Mouse (Mus musculus): Measurements from ENCODE around the gene Mcu. TPM values are rescaled to one million over a fixed set of nuclear protein-coding genes. Genes with fewer than 3 reads are reported as not detected.

Gene Mcu
- polyA plus RNA-seq, 1 experiment: 16.7 TPM

GRCm38 (mm10) chr10:59613276-59613675 is 3.2 kb downstream of the Mcu start:
- no peak overlapping the region for H3K4me3 ChIP-seq (ENCODE audit: control insufficient read depth, low read depth, low read length)
- no peak overlapping the region for H3K27ac ChIP-seq (ENCODE audit: control insufficient read depth, insufficient read depth, low read depth, low read length)
- peaks cover 7% of the 10 kb centered on the region for H3K4me1 ChIP-seq (ENCODE audit: control insufficient read depth, insufficient read depth, low read length)
- H3K27me3 ChIP-seq (ENCODE audit: control insufficient read depth, insufficient read depth, low read length): no peaks in the 10 kb centered on the region
- TF ChIP-seq POLR2A (IDR thresholded peaks at IDR 0.05; ENCODE audit: control insufficient read depth, low read depth, low read length) (no peak), CTCF (IDR thresholded peaks at IDR 0.05; ENCODE audit: control insufficient read depth, insufficient read depth, insufficient replicate concordance, low read depth, low read length) (no peak)
- H3K36me3 ChIP-seq (ENCODE audit: control insufficient read depth, insufficient read depth, low read length): no peaks in the 10 kb centered on the region

- Histone ChIP-seq H3K4me1 (ENCODE audit: control insufficient read depth, insufficient read depth, low read length) (no peaks in the 10 kb centered on the region), H3K27ac (ENCODE audit: control insufficient read depth, insufficient read depth, low read depth, low read length) (no peak overlapping the region), H3K4me3 (ENCODE audit: control insufficient read depth, low read depth, low read length) (no peak overlapping the region), H3K36me3 (ENCODE audit: control insufficient read depth, insufficient read depth, low read length) (no peaks in the 10 kb centered on the region), H3K27me3 (ENCODE audit: control insufficient read depth, insufficient read depth, low read length) (no peaks in the 10 kb centered on the region)
- TF ChIP-seq CTCF (IDR thresholded peaks at IDR 0.05; ENCODE audit: control insufficient read depth, insufficient read depth, insufficient replicate concordance, low read depth, low read length): no peak
- TF ChIP-seq POLR2A (IDR thresholded peaks at IDR 0.05; ENCODE audit: control insufficient read depth, low read depth, low read length): no peak
Observed at GRCm38 (mm10) chr10:59604879-59605464, 11.5 kb downstream of the Mcu start.

GRCm38 (mm10) chr10:59603843-59604242 is 12.6 kb downstream of the Mcu start:
- H3K27ac ChIP-seq (ENCODE audit: control insufficient read depth, insufficient read depth, low read depth, low read length): no peak overlapping the region
- no peaks in the 10 kb centered on the region for H3K36me3 ChIP-seq (ENCODE audit: control insufficient read depth, insufficient read depth, low read length)
- H3K27me3 ChIP-seq (ENCODE audit: control insufficient read depth, insufficient read depth, low read length): no peaks in the 10 kb centered on the region
- no peak overlapping the region for H3K4me3 ChIP-seq (ENCODE audit: control insufficient read depth, low read depth, low read length)
- no peaks in the 10 kb centered on the region for H3K4me1 ChIP-seq (ENCODE audit: control insufficient read depth, insufficient read depth, low read length)
- TF ChIP-seq POLR2A (IDR thresholded peaks at IDR 0.05; ENCODE audit: control insufficient read depth, low read depth, low read length) (no peak), CTCF (IDR thresholded peaks at IDR 0.05; ENCODE audit: control insufficient read depth, insufficient read depth, insufficient replicate concordance, low read depth, low read length) (no peak)

- Histone ChIP-seq H3K4me3 (ENCODE audit: control insufficient read depth, low read depth, low read length) (no peak overlapping the region), H3K27me3 (ENCODE audit: control insufficient read depth, insufficient read depth, low read length) (no peaks in the 10 kb centered on the region), H3K4me1 (ENCODE audit: control insufficient read depth, insufficient read depth, low read length) (no peaks in the 10 kb centered on the region), H3K36me3 (ENCODE audit: control insufficient read depth, insufficient read depth, low read length) (no peaks in the 10 kb centered on the region), H3K27ac (ENCODE audit: control insufficient read depth, insufficient read depth, low read depth, low read length) (no peak overlapping the region)
- TF ChIP-seq POLR2A (IDR thresholded peaks at IDR 0.05; ENCODE audit: control insufficient read depth, low read depth, low read length): no peak
- no peak for TF ChIP-seq CTCF (IDR thresholded peaks at IDR 0.05; ENCODE audit: control insufficient read depth, insufficient read depth, insufficient replicate concordance, low read depth, low read length)
Observed at GRCm38 (mm10) chr10:59602891-59603290, 13.6 kb downstream of the Mcu start.

- no peaks in the 10 kb centered on the region for H3K36me3 ChIP-seq (ENCODE audit: control insufficient read depth, insufficient read depth, low read length)
- TF ChIP-seq CTCF (IDR thresholded peaks at IDR 0.05; ENCODE audit: control insufficient read depth, insufficient read depth, insufficient replicate concordance, low read depth, low read length) (no peak), POLR2A (IDR thresholded peaks at IDR 0.05; ENCODE audit: control insufficient read depth, low read depth, low read length) (no peak)
- no peaks in the 10 kb centered on the region for H3K27me3 ChIP-seq (ENCODE audit: control insufficient read depth, insufficient read depth, low read length)
- no peaks in the 10 kb centered on the region for H3K4me1 ChIP-seq (ENCODE audit: control insufficient read depth, insufficient read depth, low read length)
- no peak overlapping the region for H3K4me3 ChIP-seq (ENCODE audit: control insufficient read depth, low read depth, low read length)
- no peak overlapping the region for H3K27ac ChIP-seq (ENCODE audit: control insufficient read depth, insufficient read depth, low read depth, low read length)
Observed at GRCm38 (mm10) chr10:59602043-59602442, 14.4 kb downstream of the Mcu start.

- no peak for TF ChIP-seq POLR2A (IDR thresholded peaks at IDR 0.05; ENCODE audit: control insufficient read depth, low read depth, low read length)
- no peak for TF ChIP-seq CTCF (IDR thresholded peaks at IDR 0.05; ENCODE audit: control insufficient read depth, insufficient read depth, insufficient replicate concordance, low read depth, low read length)
Observed at GRCm38 (mm10) chr10:59600516-59600915, 16.0 kb downstream of the Mcu start.

GRCm38 (mm10) chr10:59593826-59594570 is 22.5 kb downstream of the Mcu start:
- Histone ChIP-seq H3K4me1 (ENCODE audit: control insufficient read depth, insufficient read depth, low read length) (no peaks in the 10 kb centered on the region), H3K27me3 (ENCODE audit: control insufficient read depth, insufficient read depth, low read length) (no peaks in the 10 kb centered on the region), H3K4me3 (ENCODE audit: control insufficient read depth, low read depth, low read length) (no peak overlapping the region), H3K36me3 (ENCODE audit: control insufficient read depth, insufficient read depth, low read length) (no peaks in the 10 kb centered on the region), H3K27ac (ENCODE audit: control insufficient read depth, insufficient read depth, low read depth, low read length) (no peak overlapping the region)
- TF ChIP-seq POLR2A (IDR thresholded peaks at IDR 0.05; ENCODE audit: control insufficient read depth, low read depth, low read length) (no peak), CTCF (IDR thresholded peaks at IDR 0.05; ENCODE audit: control insufficient read depth, insufficient read depth, insufficient replicate concordance, low read depth, low read length) (no peak)

More at GRCm38 (mm10) chr10:59600516-59600915, 16.0 kb downstream of the Mcu start:
- Histone ChIP-seq H3K4me1 (ENCODE audit: control insufficient read depth, insufficient read depth, low read length) (no peaks in the 10 kb centered on the region), H3K27ac (ENCODE audit: control insufficient read depth, insufficient read depth, low read depth, low read length) (no peak overlapping the region; the same call in 1 of the 2 replicates), H3K36me3 (ENCODE audit: control insufficient read depth, insufficient read depth, low read length) (no peaks in the 10 kb centered on the region), H3K4me3 (ENCODE audit: control insufficient read depth, low read depth, low read length) (no peak overlapping the region), H3K27me3 (ENCODE audit: control insufficient read depth, insufficient read depth, low read length) (no peaks in the 10 kb centered on the region)

Data from testis, adult 2 months (tissue).